15 mouse cellular contexts compared by ENCODE assay signal in the genomic region with DNA sequence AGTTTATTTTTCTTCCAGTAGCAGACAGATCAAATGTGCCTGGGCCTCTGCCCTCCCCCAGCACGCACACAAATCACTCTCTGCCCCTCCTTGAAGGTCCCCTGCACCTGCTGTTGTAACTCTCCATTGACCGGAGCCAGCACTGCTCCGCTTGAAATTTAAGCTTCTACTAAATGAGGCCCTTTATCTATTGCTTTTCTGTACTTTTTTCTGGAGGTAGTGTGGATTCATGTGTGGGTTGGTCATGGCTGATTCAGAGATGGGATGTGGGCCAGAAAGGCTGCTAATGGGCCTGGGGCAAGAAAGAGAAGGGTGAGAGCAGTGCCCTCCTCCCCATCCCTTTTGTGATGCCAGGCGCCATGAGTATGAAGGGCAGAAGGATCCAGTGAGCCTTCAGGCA. TPM values are rescaled to one million over a fixed set of nuclear protein-coding genes. Genes with fewer than 3 reads are reported as not detected.
DNase-seq lines count a peak whose midpoint lies in the region; ATAC-seq lines count a peak whose summit lies in the region.
"Had no signal": no experiment of that assay in that cellular context is flagged by ENCODE, and none has a peak within 500 bp of the region (broad histone marks: within the 10 kb centered on the region; RNA-seq: fewer than 3 reads in every experiment).

No protein-coding gene starts in this region.

- H3K36me3 ChIP-seq in hindbrain, embryonic 12.5 days, result no peaks in the 10 kb centered on the region
- no peaks in the 10 kb centered on the region for H3K36me3 ChIP-seq in hindbrain, embryonic 14.5 days (replicated peaks; ENCODE audit: control insufficient read depth, insufficient read depth)
- H3K36me3 ChIP-seq in limb, embryonic 10.5 days, result no peaks in the 10 kb centered on the region
- H3K36me3 ChIP-seq: midbrain, embryonic 12.5 days had no signal

- 0 out of 2 replicates have a peak overlapping the region, but pooled peaks have one; percentile 17 for H3K27ac ChIP-seq in hindbrain, embryonic 12.5 days
- no peak overlapping the region for H3K27ac ChIP-seq in hindbrain, embryonic 14.5 days
- H3K27ac ChIP-seq in limb, embryonic 10.5 days, result 0 out of 2 replicates have a peak overlapping the region, but pooled peaks have one; percentile 38
- H3K27ac ChIP-seq: midbrain, embryonic 12.5 days had no signal

- no peak overlapping the region for H3K4me3 ChIP-seq in hindbrain, embryonic 12.5 days
- H3K4me3 ChIP-seq in hindbrain, embryonic 14.5 days (replicated peaks; ENCODE audit: low read length), result no peak overlapping the region
- no peak overlapping the region for H3K4me3 ChIP-seq in limb, embryonic 10.5 days
- H3K4me3 ChIP-seq: heart, adult 2 months; midbrain, embryonic 12.5 days had no signal

- no peak for DNase-seq in hindbrain, embryonic 14.5 days (ENCODE audit: low spot score)
- peak; percentile 78 for DNase-seq in 3T3-L1 (ENCODE audit: low read depth, low spot score)
- DNase-seq in MN1 (ENCODE audit: low spot score), result peak; percentile 9
- DNase-seq in limb, embryonic 10.5 days (ENCODE audit: low spot score), result no peak
- DNase-seq in cerebellum, adult 9-11 months, result no peak
- no peak for DNase-seq in adrenal gland, postnatal 14 days
- DNase-seq: adrenal gland, adult 8-10 months; cerebellum, postnatal 14 days; heart, adult 2 months; kidney, postnatal 10 days; left cerebral cortex, postnatal 4 days; lung, postnatal 36 days; right cerebral cortex, adult 18-20 months had no signal

- no peaks in the 10 kb centered on the region for H3K9me3 ChIP-seq in hindbrain, embryonic 12.5 days (replicated peaks)
- no peaks in the 10 kb centered on the region for H3K9me3 ChIP-seq in hindbrain, embryonic 14.5 days (ENCODE audit: control insufficient read depth, low read length)
- no peaks in the 10 kb centered on the region for H3K9me3 ChIP-seq in limb, embryonic 10.5 days (replicated peaks)
- H3K9me3 ChIP-seq: midbrain, embryonic 12.5 days had no signal

- peaks cover 19% of the 10 kb centered on the region for H3K4me1 ChIP-seq in hindbrain, embryonic 12.5 days
- no peaks in the 10 kb centered on the region for H3K4me1 ChIP-seq in hindbrain, embryonic 14.5 days (replicated peaks; ENCODE audit: control insufficient read depth, insufficient read depth, low read length)
- H3K4me1 ChIP-seq in limb, embryonic 10.5 days, result peaks cover 35% of the 10 kb centered on the region

- H3K4me2 ChIP-seq in hindbrain, embryonic 12.5 days (replicated peaks), result no peak overlapping the region
- no peak overlapping the region for H3K4me2 ChIP-seq in hindbrain, embryonic 14.5 days (replicated peaks)
- H3K4me2 ChIP-seq: midbrain, embryonic 12.5 days had no signal

- no peak for ATAC-seq in hindbrain, embryonic 12.5 days (ENCODE audit: low FRiP score)
- ATAC-seq in hindbrain, embryonic 14.5 days (ENCODE audit: low FRiP score), result no peak

- H3K9ac ChIP-seq in hindbrain, embryonic 12.5 days, result no peak overlapping the region
- no peak overlapping the region for H3K9ac ChIP-seq in hindbrain, embryonic 14.5 days
- H3K9ac ChIP-seq: midbrain, embryonic 12.5 days had no signal

- WGBS in hindbrain, embryonic 12.5 days, result 59% methylated on average over 4 of the region's 4 CpGs
- WGBS in hindbrain, embryonic 14.5 days, result 52% methylated on average over 4 of the region's 4 CpGs
- WGBS in limb, embryonic 10.5 days, result 76% methylated on average over 4 of the region's 4 CpGs

- H3K27me3 ChIP-seq in hindbrain, embryonic 12.5 days, result no peaks in the 10 kb centered on the region
- no peaks in the 10 kb centered on the region for H3K27me3 ChIP-seq in hindbrain, embryonic 14.5 days (ENCODE audit: control insufficient read depth, insufficient read depth, low read length)
- H3K27me3 ChIP-seq in limb, embryonic 10.5 days (ENCODE audit: low read depth, poor library complexity, severe bottlenecking), result no peaks in the 10 kb centered on the region
- H3K27me3 ChIP-seq: midbrain, embryonic 12.5 days had no signal

RNA-seq across cellular contexts. Expression of a gene that starts 51.4 kb away (rescaled TPM):
- polyA plus RNA-seq in hindbrain, embryonic 12.5 days (2016; fragmentation: Nextera tagmentation; extraction: Ambion mirVana), result 44.5 and 54.3 TPM in 2 replicates
- 15.4 and 16.5 TPM in 2 replicates for polyA plus RNA-seq in hindbrain, embryonic 14.5 days (2014; fragmentation: Nextera tagmentation; extraction: Ambion mirVana)
- polyA plus RNA-seq in limb, embryonic 10.5 days (2016; fragmentation: Nextera tagmentation; extraction: Ambion mirVana), result 40.7 and 91.2 TPM in 2 replicates
- 16.0 and 17.8 TPM in 2 replicates for total RNA-seq in adrenal gland, postnatal 14 days (2021)

Comparison
In these comparisons a context has a peak if more than half of its experiments do, and no peak if none do; other contexts are left out.
1. DNase-seq: peak in 3T3-L1 (single experiment) and MN1 (single experiment); none in hindbrain, embryonic 14.5 days (single experiment), limb, embryonic 10.5 days (single experiment), cerebellum, adult 9-11 months (single experiment) and adrenal gland, postnatal 14 days (single experiment).